Mouse (Mus musculus): ENCODE measurements around the gene Olfr291. TPM values are rescaled to one million over a fixed set of nuclear protein-coding genes. Genes with fewer than 3 reads are reported as not detected.

Gene Olfr291
- not detected in 2 replicates for polyA plus RNA-seq (2014; fragmentation: Nextera tagmentation; extraction: Ambion mirVana)

- H3K4me1 ChIP-seq (ENCODE audit: control insufficient read depth, insufficient read depth, low read length) = no peaks in the 10 kb centered on the region
- H3K4me3 ChIP-seq (ENCODE audit: low read depth, low read length) = no peak within 1 kb of the TSS
- H3K27me3 ChIP-seq (ENCODE audit: control insufficient read depth, insufficient read depth, low read length) = no peaks in the 10 kb centered on the region
- H3K9ac ChIP-seq (replicated peaks; ENCODE audit: low read length) = no peak within 1 kb of the TSS
- H3K36me3 ChIP-seq (replicated peaks; ENCODE audit: control insufficient read depth, insufficient read depth, low read depth, low read length) = no peaks in the 10 kb centered on the region
- DNase-seq (ENCODE audit: low spot score) (no peak), ATAC-seq (replicated peaks; ENCODE audit: insufficient number of reproducible peaks, low FRiP score, low TSS enrichment, low read depth) (no peak)
- no peaks in the 10 kb centered on the region for H3K9me3 ChIP-seq (replicated peaks; ENCODE audit: control insufficient read depth, low read length)
- H3K27ac ChIP-seq (replicated peaks; ENCODE audit: low read depth, low read length) = no peak within 1 kb of the TSS
- WGBS = 84% methylated on average over 2 of the region's 2 CpGs
- H3K4me2 ChIP-seq (ENCODE audit: low read depth, low read length) = no peak within 1 kb of the TSS
Measured at GRCm38 (mm10) chr7:84853253-84853652, at the start of gene Olfr291. Olfr291 (plus strand) TSS chr7:84853553.

- DNase-seq (ENCODE audit: low spot score) (peak; percentile 5), ATAC-seq (replicated peaks; ENCODE audit: insufficient number of reproducible peaks, low FRiP score, low TSS enrichment, low read depth) (no peak)
- no peaks in the 10 kb centered on the region for H3K36me3 ChIP-seq (replicated peaks; ENCODE audit: control insufficient read depth, insufficient read depth, low read depth, low read length)
- no peaks in the 10 kb centered on the region for H3K27me3 ChIP-seq (ENCODE audit: control insufficient read depth, insufficient read depth, low read length)
- H3K9ac ChIP-seq (replicated peaks; ENCODE audit: low read length) = no peak overlapping the region
- H3K9me3 ChIP-seq (replicated peaks; ENCODE audit: control insufficient read depth, low read length) = no peaks in the 10 kb centered on the region
- no peak overlapping the region for H3K27ac ChIP-seq (replicated peaks; ENCODE audit: low read depth, low read length)
- WGBS = 34% methylated on average over 1 of the region's 1 CpGs
- no peak overlapping the region for H3K4me3 ChIP-seq (ENCODE audit: low read depth, low read length)
- H3K4me2 ChIP-seq (ENCODE audit: low read depth, low read length) = no peak overlapping the region
- no peaks in the 10 kb centered on the region for H3K4me1 ChIP-seq (ENCODE audit: control insufficient read depth, insufficient read depth, low read length)
Measured at GRCm38 (mm10) chr7:84805224-84805623, 48.1 kb upstream of the Olfr291 start.

DNA sequence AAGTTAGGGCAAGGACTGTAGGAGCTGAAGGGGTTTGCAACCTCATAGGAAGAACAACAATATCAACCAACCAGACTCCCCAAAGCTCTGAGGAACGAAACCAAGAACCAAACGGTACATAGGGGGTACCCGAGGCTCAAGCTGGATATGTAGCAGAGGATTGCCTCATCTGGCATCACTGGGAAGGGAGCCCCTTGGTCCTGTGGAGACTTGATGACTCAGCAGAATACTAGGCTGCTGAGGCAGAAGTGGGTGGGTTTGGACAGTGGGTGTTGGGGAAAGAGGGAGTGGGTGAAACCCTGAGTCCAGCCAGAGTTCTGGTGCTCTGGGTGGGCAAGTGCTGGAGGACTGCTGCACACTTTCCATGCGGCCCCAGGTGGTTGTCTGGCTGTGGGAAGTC, 47.2 kb upstream of the Olfr291 start:
- no peak overlapping the region for H3K4me2 ChIP-seq (ENCODE audit: low read depth, low read length)
- H3K4me1 ChIP-seq (ENCODE audit: control insufficient read depth, insufficient read depth, low read length) = no peaks in the 10 kb centered on the region
- no peak overlapping the region for H3K27ac ChIP-seq (replicated peaks; ENCODE audit: low read depth, low read length)
- ATAC-seq (replicated peaks; ENCODE audit: insufficient number of reproducible peaks, low FRiP score, low TSS enrichment, low read depth) (no peak), DNase-seq (ENCODE audit: low spot score) (no peak)
- no peaks in the 10 kb centered on the region for H3K9me3 ChIP-seq (replicated peaks; ENCODE audit: control insufficient read depth, low read length)
- H3K9ac ChIP-seq (replicated peaks; ENCODE audit: low read length) = no peak overlapping the region
- no peaks in the 10 kb centered on the region for H3K27me3 ChIP-seq (ENCODE audit: control insufficient read depth, insufficient read depth, low read length)
- no peak overlapping the region for H3K4me3 ChIP-seq (ENCODE audit: low read depth, low read length)
- H3K36me3 ChIP-seq (replicated peaks; ENCODE audit: control insufficient read depth, insufficient read depth, low read depth, low read length) = no peaks in the 10 kb centered on the region
- 84% methylated on average over 4 of the region's 4 CpGs for WGBS

- no peak overlapping the region for H3K4me2 ChIP-seq (ENCODE audit: low read depth, low read length)
- no peak overlapping the region for H3K4me3 ChIP-seq (ENCODE audit: low read depth, low read length)
- DNase-seq (ENCODE audit: low spot score) (peak; percentile 1), ATAC-seq (replicated peaks; ENCODE audit: insufficient number of reproducible peaks, low FRiP score, low TSS enrichment, low read depth) (no peak)
- H3K27ac ChIP-seq (replicated peaks; ENCODE audit: low read depth, low read length) = no peak overlapping the region
- H3K9ac ChIP-seq (replicated peaks; ENCODE audit: low read length) = no peak overlapping the region
- H3K36me3 ChIP-seq (replicated peaks; ENCODE audit: control insufficient read depth, insufficient read depth, low read depth, low read length) = no peaks in the 10 kb centered on the region
- WGBS = 48% methylated on average over 1 of the region's 1 CpGs
- H3K27me3 ChIP-seq (ENCODE audit: control insufficient read depth, insufficient read depth, low read length) = no peaks in the 10 kb centered on the region
- H3K9me3 ChIP-seq (replicated peaks; ENCODE audit: control insufficient read depth, low read length) = no peaks in the 10 kb centered on the region
- no peaks in the 10 kb centered on the region for H3K4me1 ChIP-seq (ENCODE audit: control insufficient read depth, insufficient read depth, low read length)
Measured at GRCm38 (mm10) chr7:84884530-84884929, 31.2 kb downstream of the Olfr291 start.

Other genes starting within 250 kb of the Olfr291 start
- gene Fah, start 246.8 kb upstream of the Olfr291 start, polyA plus RNA-seq (2014; fragmentation: Nextera tagmentation; extraction: Ambion mirVana) = 1.8 and 2.4 TPM in 2 replicates
- gene Zfand6, start 163.6 kb upstream of the Olfr291 start, polyA plus RNA-seq (2014; fragmentation: Nextera tagmentation; extraction: Ambion mirVana) = 208 and 237 TPM in 2 replicates
- gene Vmn2r65, start 110.6 kb downstream of the Olfr291 start, polyA plus RNA-seq (2014; fragmentation: Nextera tagmentation; extraction: Ambion mirVana) = not detected in 2 replicates
- gene Vmn2r66, start 158.7 kb downstream of the Olfr291 start, polyA plus RNA-seq (2014; fragmentation: Nextera tagmentation; extraction: Ambion mirVana) = not detected in 2 replicates

Data from embryonic facial prominence, embryonic 11.5 days (tissue).